Mouse (Mus musculus) kidney, embryonic 14.5 days (tissue): ENCODE measurements around the gene Cmpk2. TPM values are rescaled to one million over a fixed set of nuclear protein-coding genes. Genes with fewer than 3 reads are reported as not detected.
"Not testable (repeated sequence)": the region's sequence is repeated elsewhere in the genome, so short reads cannot be mapped to it uniquely, and the experiment has no call there.

ENCODE experiments used
- ATAC-seq: fragments of 200-750 bp; cut with Nextera tagmentation; 2 replicates; pipeline ENCODE4 v1.8.0; 2017; ENCODE audit warnings: moderate number of reproducible peaks, mild to moderate bottlenecking, moderate TSS enrichment, moderate library complexity; ENCODE audit not compliant: low FRiP score, low TSS enrichment
- H3K27ac ChIP-seq: fragments of 300-500 bp; sonication (generic); 2 replicates; pipeline ENCODE4 v1.5.1; 2014; ENCODE audit warnings: low read depth, mild to moderate bottlenecking, low read length, moderate library complexity, mixed read lengths
- H3K27me3 ChIP-seq: fragments of 300-500 bp; sonication (generic); 2 replicates; pipeline ENCODE4 v1.6.1; 2014; ENCODE audit warnings: mild to moderate bottlenecking, low read length; ENCODE audit not compliant: control insufficient read depth, insufficient read depth
- H3K36me3 ChIP-seq: fragments of 300-500 bp; sonication (generic); 2 replicates; pipeline ENCODE4 v1.6.1; 2014; ENCODE audit warnings: low read length, mixed read lengths; ENCODE audit not compliant: control insufficient read depth, insufficient read depth
- H3K4me1 ChIP-seq: fragments of 300-500 bp; sonication (generic); 2 replicates; pipeline ENCODE4 v1.6.1; 2014; ENCODE audit warnings: low read length, mixed read lengths; ENCODE audit not compliant: control insufficient read depth, insufficient read depth
- H3K4me2 ChIP-seq: fragments of 300-500 bp; sonication (generic); replicated peaks from 2 replicates; pipeline ENCODE4 v1.6.1; 2014; ENCODE audit warnings: low read depth, mild to moderate bottlenecking, low read length
- H3K4me3 ChIP-seq: fragments of 300-500 bp; sonication (generic); 2 replicates; pipeline ENCODE4 v1.5.1; 2014; ENCODE audit warnings: mild to moderate bottlenecking, low read length
- H3K9ac ChIP-seq: fragments of 300-500 bp; sonication (generic); 2 replicates; pipeline ENCODE4 v1.6.1; 2014; ENCODE audit warnings: low read depth, mild to moderate bottlenecking, low read length, moderate library complexity
- H3K9me3 ChIP-seq: fragments of 300-500 bp; sonication (generic); 2 replicates; pipeline ENCODE4 v1.6.1; 2016; ENCODE audit warnings: low read length; ENCODE audit not compliant: control insufficient read depth
- WGBS: fragments of 180-500 bp; shearing (Covaris S2); extraction: QIAGEN DNeasy Blood & Tissue Kit; methylation state at CpG from one replicate; pipeline ENCODE4 v1.1.7; 2014; 5-methylcytosine and 5-hydroxymethylcytosine counted together
- polyA plus RNA-seq: library from polyadenylated mRNA; unstranded; fragments of >200 nt; fragmentation: Nextera tagmentation; extraction: Ambion mirVana; gene quantifications from 2 replicates; pipeline ENCODE4 v1.2.1, GENCODE M21; 2014

The Cmpk2 gene
- polyA plus RNA-seq, 1 experiment from 2014 or later: 9.7 TPM

- no peaks in the 10 kb centered on the region; the same call in 1 of the 2 replicates for H3K4me1 ChIP-seq
- no peak for ATAC-seq
- 84% methylated on average over 3 of the region's 3 CpGs for WGBS
- H3K4me3 ChIP-seq: no peak overlapping the region
- no peaks in the 10 kb centered on the region for H3K36me3 ChIP-seq
- H3K4me2 ChIP-seq: no peak overlapping the region
- H3K9me3 ChIP-seq: no peaks in the 10 kb centered on the region
- H3K27me3 ChIP-seq: no peaks in the 10 kb centered on the region
- H3K9ac ChIP-seq: no peak overlapping the region
- H3K27ac ChIP-seq: no peak overlapping the region
Measured at GRCm38 (mm10) chr12:26472770-26473481, 3.9 kb downstream of the Cmpk2 start.

DNA sequence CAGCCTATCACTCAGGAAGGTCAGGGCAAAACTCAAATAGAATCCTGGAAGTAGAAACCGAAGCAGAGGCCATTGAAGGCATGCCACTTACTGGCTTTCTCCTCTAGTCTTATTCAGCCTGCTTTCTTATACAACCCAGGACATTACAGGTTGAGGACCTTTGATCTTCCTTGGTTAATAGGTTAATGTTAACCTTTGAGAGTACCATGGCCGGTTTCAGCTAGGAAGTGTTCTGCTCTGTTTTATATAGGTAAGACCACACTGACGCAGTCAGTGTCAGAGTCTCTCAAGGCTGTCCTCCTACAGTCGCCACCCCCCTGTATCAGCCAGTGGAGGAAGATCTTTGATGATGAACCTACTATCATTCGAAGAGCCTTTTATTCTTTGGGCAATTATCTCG, 4.7 kb downstream of the Cmpk2 start:
- no peaks in the 10 kb centered on the region for H3K9me3 ChIP-seq
- H3K4me3 ChIP-seq: no peak overlapping the region
- 85% methylated on average over 6 of the region's 6 CpGs for WGBS
- no peak overlapping the region for H3K9ac ChIP-seq
- no peak for ATAC-seq
- H3K4me1 ChIP-seq: no peaks in the 10 kb centered on the region; the same call in 1 of the 2 replicates
- H3K27ac ChIP-seq: no peak overlapping the region
- H3K27me3 ChIP-seq: no peaks in the 10 kb centered on the region
- no peak overlapping the region for H3K4me2 ChIP-seq
- no peaks in the 10 kb centered on the region for H3K36me3 ChIP-seq

DNA sequence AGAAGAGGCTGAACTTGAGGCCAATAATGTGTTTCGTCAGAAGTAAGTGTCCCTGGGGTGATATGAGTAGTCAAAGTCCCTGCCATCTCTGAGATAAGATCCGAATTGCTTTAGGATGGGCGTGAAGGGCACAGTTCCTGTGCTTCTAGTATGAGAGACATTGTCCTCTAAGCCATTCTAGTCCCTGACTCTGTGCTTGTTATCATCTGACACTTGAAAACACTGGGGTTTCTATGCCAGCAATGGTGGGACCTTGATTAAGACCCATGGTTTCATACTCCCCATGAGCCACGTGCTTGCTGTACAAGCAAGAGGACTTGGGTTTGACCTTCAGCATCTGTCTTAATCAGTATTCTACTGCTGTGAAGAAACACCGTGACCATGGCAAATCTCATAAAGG, 8.2 kb downstream of the Cmpk2 start:
- Histone ChIP-seq H3K4me1 (no peaks in the 10 kb centered on the region), H3K4me3 (no peak overlapping the region), H3K9me3 (no peaks in the 10 kb centered on the region), H3K4me2 (no peak overlapping the region), H3K36me3 (no peaks in the 10 kb centered on the region), H3K27ac (no peak overlapping the region), H3K9ac (no peak overlapping the region), H3K27me3 (no peaks in the 10 kb centered on the region)
- WGBS: 95% methylated on average over 5 of the region's 5 CpGs
- ATAC-seq: no peak

GRCm38 (mm10) chr12:26478196-26479004, 9.4 kb downstream of the Cmpk2 start:
- Histone ChIP-seq H3K9ac (no peak overlapping the region), H3K4me2 (no peak overlapping the region), H3K36me3 (no peaks in the 10 kb centered on the region), H3K27me3 (no peaks in the 10 kb centered on the region), H3K4me3 (no peak overlapping the region), H3K4me1 (no peaks in the 10 kb centered on the region), H3K9me3 (no peaks in the 10 kb centered on the region), H3K27ac (no peak overlapping the region)
- WGBS: 83% methylated on average over 18 of the region's 18 CpGs
- no peak for ATAC-seq

GRCm38 (mm10) chr12:26485738-26486580, 17.0 kb downstream of the Cmpk2 start:
- H3K9ac ChIP-seq, H3K4me3 ChIP-seq, H3K27me3 ChIP-seq, H3K27ac ChIP-seq, H3K9me3 ChIP-seq, H3K4me2 ChIP-seq, H3K4me1 ChIP-seq, ATAC-seq, H3K36me3 ChIP-seq: not testable (repeated sequence)
- 93% methylated on average over 12 of the region's 12 CpGs for WGBS

GRCm38 (mm10) chr12:26487874-26488616, 19.0 kb downstream of the Cmpk2 start:
- no peak overlapping the region for H3K9ac ChIP-seq
- no peaks in the 10 kb centered on the region for H3K27me3 ChIP-seq
- H3K36me3 ChIP-seq: no peaks in the 10 kb centered on the region
- H3K4me1 ChIP-seq: peaks cover 8% of the 10 kb centered on the region; the same call in 1 of the 2 replicates
- no peak overlapping the region; the same call in 1 of the 2 replicates for H3K4me2 ChIP-seq
- peak overlapping the region; percentile 51; the same call in 1 of the 2 replicates for H3K27ac ChIP-seq
- no peak overlapping the region for H3K4me3 ChIP-seq
- no peaks in the 10 kb centered on the region for H3K9me3 ChIP-seq
- WGBS: 42% methylated on average over 14 of the region's 14 CpGs
- ATAC-seq: peak; percentile 79

DNA sequence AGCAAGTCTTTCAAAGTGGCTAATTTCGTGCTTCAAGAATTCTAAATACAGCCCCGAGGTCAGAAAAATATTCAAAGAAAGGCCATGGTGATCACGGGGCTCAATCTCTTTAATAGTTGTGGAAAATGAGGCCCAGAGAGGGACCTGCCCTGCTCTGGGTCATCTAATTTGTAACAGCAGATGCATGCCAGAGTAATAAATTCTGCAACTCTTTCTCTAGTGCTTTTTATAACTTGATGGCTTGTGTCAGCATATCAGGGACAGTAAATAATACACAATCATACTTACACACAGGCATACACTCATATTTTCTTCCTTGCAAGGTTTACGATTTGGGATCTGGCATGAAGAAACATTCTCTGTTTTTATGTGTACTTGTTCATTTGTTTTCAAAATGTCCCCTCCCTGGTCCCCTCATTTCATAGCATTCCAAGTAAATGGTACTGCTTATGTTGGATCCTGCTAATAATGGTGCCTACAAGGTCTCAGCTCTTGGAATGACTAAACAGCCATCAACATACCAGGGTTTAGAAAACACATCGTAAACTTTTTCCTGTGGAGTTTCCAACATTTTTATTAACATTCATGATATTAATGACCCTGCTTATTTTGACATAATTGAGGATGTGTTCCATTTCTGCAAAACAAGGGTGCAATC, 19.7 kb downstream of the Cmpk2 start:
- no peak overlapping the region; the same call in 1 of the 2 replicates for H3K27ac ChIP-seq
- no peak overlapping the region for H3K4me3 ChIP-seq
- H3K4me2 ChIP-seq: no peak overlapping the region; the same call in 1 of the 2 replicates

GRCm38 (mm10) chr12:26489942-26490341, 20.9 kb downstream of the Cmpk2 start:
- WGBS: 97% methylated on average over 1 of the region's 1 CpGs
- ATAC-seq: no peak

More for the DNA sequence above, 19.7 kb downstream of the Cmpk2 start:
- no peaks in the 10 kb centered on the region for H3K36me3 ChIP-seq
- 25% methylated on average over 5 of the region's 5 CpGs for WGBS
- no peak overlapping the region for H3K9ac ChIP-seq
- H3K4me1 ChIP-seq: peaks cover 8% of the 10 kb centered on the region; the same call in 1 of the 2 replicates
- no peaks in the 10 kb centered on the region for H3K27me3 ChIP-seq
- peak; percentile 57; the same call in 1 of the 2 replicates for ATAC-seq
- H3K9me3 ChIP-seq: no peaks in the 10 kb centered on the region

More at GRCm38 (mm10) chr12:26489942-26490341, 20.9 kb downstream of the Cmpk2 start:
- no peak overlapping the region for H3K27ac ChIP-seq
- no peak overlapping the region for H3K4me3 ChIP-seq
- no peaks in the 10 kb centered on the region for H3K27me3 ChIP-seq
- peaks cover 8% of the 10 kb centered on the region; the same call in 1 of the 2 replicates for H3K4me1 ChIP-seq
- H3K9me3 ChIP-seq: no peaks in the 10 kb centered on the region
- H3K9ac ChIP-seq: no peak overlapping the region
- no peak overlapping the region for H3K4me2 ChIP-seq
- no peaks in the 10 kb centered on the region for H3K36me3 ChIP-seq
